Mouse (Mus musculus) forebrain, postnatal 0 days (tissue): ENCODE results near the gene Hpcal4. TPM values are rescaled to one million over a fixed set of nuclear protein-coding genes. Genes with fewer than 3 reads are reported as not detected.

Experiments
- ATAC-seq: fragments of 200-750 bp; cut with Nextera tagmentation; 2 replicates; pipeline ENCODE4 v1.8.0; 2017; ENCODE audit warnings: mild to moderate bottlenecking, moderate library complexity
- DNase-seq: peaks from one replicate; pipeline ENCODE4 v3.0.0-alpha.2; 2015
- H3K27ac ChIP-seq: fragments of 300-500 bp; sonication (generic); 2 replicates; pipeline ENCODE4 v1.5.1; 2014; ENCODE audit warnings: low read depth, mild to moderate bottlenecking, antibody characterized with exemption, low read length, moderate library complexity, mixed read lengths
- H3K27me3 ChIP-seq: fragments of 300-500 bp; sonication (generic); 2 replicates; pipeline ENCODE4 v1.6.1; 2014; ENCODE audit warnings: mild to moderate bottlenecking, low read length, mixed read lengths; ENCODE audit not compliant: insufficient read depth
- H3K36me3 ChIP-seq: fragments of 300-500 bp; sonication (generic); 2 replicates; pipeline ENCODE4 v1.6.1; 2014; ENCODE audit warnings: mild to moderate bottlenecking, moderate library complexity; ENCODE audit not compliant: insufficient read depth
- H3K4me1 ChIP-seq: fragments of 300-500 bp; sonication (generic); 2 replicates; pipeline ENCODE4 v1.6.1; 2014; ENCODE audit warnings: antibody characterized with exemption; ENCODE audit not compliant: insufficient read depth
- H3K4me2 ChIP-seq: fragments of 300-500 bp; sonication (generic); 2 replicates; pipeline ENCODE4 v1.6.1; 2014; ENCODE audit warnings: low read depth, mild to moderate bottlenecking, moderate library complexity
- H3K4me3 ChIP-seq: fragments of 300-500 bp; sonication (generic); 2 replicates; pipeline ENCODE4 v1.5.1; 2014; ENCODE audit warnings: low read depth, low read length, mixed read lengths
- H3K9ac ChIP-seq: fragments of 300-500 bp; sonication (generic); 2 replicates; pipeline ENCODE4 v1.6.1; 2014; ENCODE audit warnings: mild to moderate bottlenecking
- H3K9me3 ChIP-seq: fragments of 300-500 bp; sonication (generic); 2 replicates; pipeline ENCODE4 v1.6.1; 2016; ENCODE audit warnings: low read length
- CTCF ChIP-seq: sonication (generic); IDR thresholded peaks from 2 replicates; pipeline ENCODE4 v1.5.1; 2016; ENCODE audit warnings: antibody characterized with exemption, control low read depth, low read depth
- WGBS: fragments of 180-500 bp; shearing (Covaris S2); extraction: QIAGEN DNeasy Blood & Tissue Kit; methylation state at CpG from one replicate; pipeline ENCODE4 v1.1.7; 2014; 5-methylcytosine and 5-hydroxymethylcytosine counted together
- polyA plus RNA-seq: library from polyadenylated mRNA; unstranded; fragments of >200 nt; fragmentation: Nextera tagmentation; extraction: Ambion mirVana; gene quantifications from 2 replicates; pipeline ENCODE4 v1.2.1, GENCODE M21; 2015
- total RNA-seq: library from RNA; depleted of rRNA; stranded (reverse); fragments of >200 nt; gene quantifications from 2 replicates; pipeline ENCODE4 v1.2.3, GENCODE M21; 2014

The Hpcal4 gene
- total and polyA plus RNA-seq, 2 experiments from 2014 or later = 58.5 to 78.1 TPM

DNA sequence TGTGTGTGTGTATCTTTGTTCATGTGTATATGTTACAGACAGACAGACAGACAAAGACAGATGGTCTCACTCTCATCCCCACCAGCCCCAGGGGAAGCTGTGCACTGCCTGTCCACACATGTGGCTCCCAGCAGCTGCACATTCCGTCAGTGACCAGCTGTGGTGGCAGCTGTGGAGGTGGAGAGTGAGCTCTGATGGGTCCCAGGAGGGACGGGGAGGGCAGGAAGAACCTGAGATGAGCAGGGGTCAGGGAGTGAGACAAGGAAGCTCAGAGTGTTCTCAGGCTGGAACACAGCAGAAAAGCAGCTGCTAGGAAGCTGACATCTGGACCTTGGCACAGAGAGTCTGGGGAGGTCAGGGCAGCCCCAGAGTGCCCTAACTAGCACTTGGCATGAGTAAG is 45.2 kb downstream of the Hpcal4 start:
- DNase-seq (no peak), ATAC-seq (no peak)
- Histone ChIP-seq H3K4me3 (no peak overlapping the region), H3K9me3 (no peaks in the 10 kb centered on the region), H3K27me3 (peaks cover 8% of the 10 kb centered on the region; the same call in 1 of the 2 replicates), H3K36me3 (no peaks in the 10 kb centered on the region), H3K9ac (no peak overlapping the region), H3K27ac (no peak overlapping the region), H3K4me1 (no peaks in the 10 kb centered on the region), H3K4me2 (no peak overlapping the region)
- 54% methylated on average over 2 of the region's 2 CpGs for WGBS
- TF ChIP-seq CTCF = no peak

- H3K9me3 ChIP-seq = no peaks in the 10 kb centered on the region
- ATAC-seq (no peak), DNase-seq (no peak)
- WGBS = 84% methylated on average over 11 of the region's 11 CpGs
- H3K27ac ChIP-seq = no peak overlapping the region
- H3K36me3 ChIP-seq = no peaks in the 10 kb centered on the region
- TF ChIP-seq CTCF = no peak
- H3K4me3 ChIP-seq = no peak overlapping the region
- 0 out of 2 replicates have a peak, but pooled peaks cover 4% of the 10 kb centered on the region for H3K4me1 ChIP-seq
- H3K4me2 ChIP-seq = no peak overlapping the region
- H3K27me3 ChIP-seq = peaks cover 13% of the 10 kb centered on the region
- H3K9ac ChIP-seq = no peak overlapping the region
These were observed 46.1 kb downstream of the Hpcal4 start for GRCm38 (mm10) chr4:123229166-123229565.

GRCm38 (mm10) chr4:123232841-123233240 is 49.8 kb downstream of the Hpcal4 start:
- no peaks in the 10 kb centered on the region for H3K36me3 ChIP-seq
- TF ChIP-seq CTCF = no peak
- H3K9ac ChIP-seq = no peak overlapping the region
- no peak overlapping the region for H3K4me2 ChIP-seq
- 0 out of 2 replicates have a peak, but pooled peaks cover 4% of the 10 kb centered on the region for H3K4me1 ChIP-seq
- no peak for ATAC-seq
- no peaks in the 10 kb centered on the region for H3K9me3 ChIP-seq
- 78% methylated on average over 3 of the region's 3 CpGs for WGBS
- no peak overlapping the region for H3K4me3 ChIP-seq
- peaks cover 19% of the 10 kb centered on the region for H3K27me3 ChIP-seq
- H3K27ac ChIP-seq = no peak overlapping the region
- no peak for DNase-seq

- peak within 1 kb of the TSS; percentile 25 for H3K4me3 ChIP-seq
- ATAC-seq (peak; percentile 55), DNase-seq (no peak)
- TF ChIP-seq CTCF = no peak
- H3K4me1 ChIP-seq = 0 out of 2 replicates have a peak, but pooled peaks cover 4% of the 10 kb centered on the region
- peaks cover 27% of the 10 kb centered on the region for H3K27me3 ChIP-seq
- H3K27ac ChIP-seq = no peak within 1 kb of the TSS
- H3K36me3 ChIP-seq = no peaks in the 10 kb centered on the region
- 2% methylated on average over 51 of the region's 52 CpGs for WGBS
- H3K9ac ChIP-seq = no peak within 1 kb of the TSS; the same call in 1 of the 2 replicates
- H3K9me3 ChIP-seq = no peaks in the 10 kb centered on the region
- H3K4me2 ChIP-seq = peak within 1 kb of the TSS; percentile 51
These were observed 50.6 kb downstream of the Hpcal4 start, which contains the start of gene Heyl for GRCm38 (mm10) chr4:123233492-123234084. TSS of gene Heyl (plus strand) at chr4:123233556.

GRCm38 (mm10) chr4:123235835-123236430 is 52.9 kb downstream of the Hpcal4 start:
- peaks cover 41% of the 10 kb centered on the region for H3K27me3 ChIP-seq
- no peak overlapping the region for H3K4me3 ChIP-seq
- H3K9me3 ChIP-seq = no peaks in the 10 kb centered on the region
- ATAC-seq = no peak
- no peaks in the 10 kb centered on the region for H3K36me3 ChIP-seq
- H3K27ac ChIP-seq = no peak overlapping the region
- DNase-seq = no peak
- no peak overlapping the region for H3K4me2 ChIP-seq
- 0 out of 2 replicates have a peak, but pooled peaks cover 4% of the 10 kb centered on the region for H3K4me1 ChIP-seq
- TF ChIP-seq CTCF = no peak
- 75% methylated on average over 9 of the region's 9 CpGs for WGBS
- H3K9ac ChIP-seq = no peak overlapping the region

DNA sequence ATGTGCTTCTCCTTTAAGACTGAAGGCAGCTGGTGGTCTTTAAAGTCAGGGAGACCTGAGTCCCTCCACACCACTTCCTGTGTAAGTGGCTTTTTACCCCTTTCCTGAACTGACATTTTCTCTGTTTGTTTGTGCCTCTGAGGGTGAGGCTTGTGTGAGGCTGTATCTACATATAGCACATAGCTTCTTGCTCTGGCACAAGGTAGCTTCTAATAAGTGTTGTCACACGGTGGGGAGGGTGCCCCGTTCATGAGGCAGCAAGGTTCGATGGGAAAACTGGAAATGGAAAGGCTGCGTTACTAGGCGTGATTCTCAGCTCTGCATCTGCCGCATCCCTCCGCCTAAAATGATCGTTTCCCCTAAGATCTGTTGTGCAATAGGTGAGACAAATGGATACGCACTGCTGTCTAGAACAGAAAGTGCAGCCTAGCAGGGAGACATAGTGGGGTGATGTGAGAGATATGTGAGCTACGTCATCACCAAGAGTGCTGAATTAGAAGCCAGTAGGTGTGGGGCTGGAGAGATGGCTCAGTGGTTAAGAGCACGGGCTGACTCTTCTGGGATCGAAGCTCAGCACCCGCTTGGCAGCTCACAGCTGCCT is 53.5 kb downstream of the Hpcal4 start:
- H3K27me3 ChIP-seq = peaks cover 41% of the 10 kb centered on the region
- H3K36me3 ChIP-seq = no peaks in the 10 kb centered on the region
- H3K27ac ChIP-seq = no peak overlapping the region
- no peak overlapping the region for H3K4me2 ChIP-seq
- DNase-seq = no peak
- WGBS = 84% methylated on average over 13 of the region's 13 CpGs
- no peak; the same call in 1 of the 2 replicates for ATAC-seq
- no peak overlapping the region for H3K9ac ChIP-seq
- H3K4me3 ChIP-seq = no peak overlapping the region
- 0 out of 2 replicates have a peak, but pooled peaks cover 4% of the 10 kb centered on the region for H3K4me1 ChIP-seq
- no peak for TF ChIP-seq CTCF
- no peaks in the 10 kb centered on the region for H3K9me3 ChIP-seq
